Mouse (Mus musculus) right cerebral cortex, adult 2 months (tissue): ENCODE measurements around the gene Ercc8.

Experiments used
- DNase-seq, 2 experiments: peaks; one replicate each; pipeline ENCODE4 v3.0.0; 2021 to 2022; ENCODE audit warnings: low spot score in 2 of 2

Ercc8 gene

DNA sequence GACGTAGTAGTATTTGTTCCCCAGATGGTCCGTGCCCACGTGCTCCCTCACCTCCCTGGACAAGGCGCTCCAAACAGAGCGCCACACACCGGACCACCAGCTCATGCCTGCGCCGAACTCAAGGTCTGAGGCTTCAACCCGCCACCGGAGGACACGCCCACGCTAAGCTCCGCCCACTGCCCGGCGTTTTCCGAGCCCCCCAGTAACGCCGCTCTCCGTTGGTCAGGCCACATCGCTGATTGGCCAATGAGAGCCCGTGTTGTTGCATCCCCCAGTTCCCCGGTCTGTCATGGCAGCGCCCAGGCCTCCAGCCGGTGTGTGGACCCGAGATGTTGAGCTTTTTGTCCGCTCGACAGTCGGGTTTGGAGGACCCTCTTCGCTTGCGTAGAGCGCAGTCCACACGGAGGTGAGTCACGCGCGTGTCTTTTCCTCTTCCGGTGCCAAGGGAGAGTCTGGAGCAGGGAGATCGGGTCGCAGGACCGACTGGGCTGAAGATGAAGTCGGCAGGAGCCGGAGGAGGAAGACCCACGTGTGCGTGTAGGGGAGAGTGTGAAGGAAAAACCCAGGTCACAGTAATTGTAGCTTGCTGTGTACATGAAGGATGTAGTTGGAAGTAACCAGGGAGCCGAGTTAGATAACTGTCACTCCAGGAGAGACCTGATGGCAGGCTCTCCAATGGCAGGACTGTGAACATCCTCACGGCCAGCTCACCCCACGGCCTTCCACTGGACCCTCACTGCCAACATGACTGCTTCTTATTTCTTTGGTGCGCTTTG is at the start of gene Ercc8, which contains the start of gene Ndufaf2:
Gene Ercc8, plus strand, starts transcription at position 267 of the 776 bp plus-strand sequence.
Gene Ndufaf2, minus strand, starts transcription at position 159 of the 776 bp plus-strand sequence.
- peak; percentile 97 for DNase-seq

DNA sequence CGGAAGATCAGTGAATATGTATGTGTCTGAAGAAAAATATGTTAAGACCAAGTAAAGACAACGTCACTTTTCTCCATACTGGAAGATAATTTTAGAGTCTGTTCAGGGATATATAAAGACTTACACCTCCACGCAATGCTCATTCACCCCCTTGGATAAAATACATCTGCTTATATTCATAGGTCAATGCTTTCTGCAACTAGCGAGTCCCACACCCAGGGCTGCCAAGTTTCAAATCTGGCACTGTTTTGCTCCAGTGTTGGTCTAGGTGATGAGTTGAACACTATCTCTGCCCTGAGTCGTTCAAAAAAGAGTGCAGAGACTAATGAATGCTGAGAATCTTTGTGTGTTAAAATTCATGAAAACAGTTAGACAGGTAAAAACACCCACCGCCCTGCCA is 47.6 kb upstream of the Ercc8 start:
- no peak for DNase-seq

DNA sequence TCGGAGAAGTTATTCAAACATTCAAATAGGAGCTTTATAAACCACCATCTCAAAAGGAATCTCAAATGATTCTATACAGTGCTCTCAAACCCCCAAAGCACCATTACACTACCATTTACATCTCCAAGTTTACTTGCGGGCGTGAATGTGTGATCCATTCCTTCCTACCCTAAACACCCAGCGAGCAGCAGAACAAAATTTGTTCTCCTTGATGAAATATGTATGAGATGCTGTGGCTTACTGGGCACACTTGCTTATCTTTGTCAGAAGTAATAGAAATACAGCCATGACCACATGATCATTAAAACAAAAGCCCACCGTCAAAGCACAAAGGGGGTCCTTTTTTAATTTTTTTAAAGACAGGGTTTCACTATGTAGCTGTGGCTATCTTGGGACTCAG is 45.0 kb upstream of the Ercc8 start:
- DNase-seq, result no peak

DNA sequence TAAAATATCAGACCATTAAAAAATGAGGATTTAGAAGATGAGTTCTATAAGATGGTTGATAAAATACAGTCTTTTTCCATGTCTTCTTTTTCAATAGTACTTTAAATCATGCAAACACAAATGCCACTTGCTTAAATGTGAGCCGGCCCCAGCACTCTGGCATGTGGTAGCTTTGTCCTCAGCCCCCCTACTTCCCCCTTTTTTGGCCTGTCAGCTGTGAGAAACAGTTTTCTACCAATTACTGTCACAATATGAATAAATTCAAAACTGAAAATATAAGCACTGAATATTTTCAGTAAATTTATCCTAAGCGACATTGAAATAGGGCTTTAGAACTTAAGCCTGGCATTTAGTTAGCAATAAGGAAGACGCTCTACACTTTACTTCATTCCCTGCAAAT is 44.3 kb upstream of the Ercc8 start:
- DNase-seq, result no peak

DNA sequence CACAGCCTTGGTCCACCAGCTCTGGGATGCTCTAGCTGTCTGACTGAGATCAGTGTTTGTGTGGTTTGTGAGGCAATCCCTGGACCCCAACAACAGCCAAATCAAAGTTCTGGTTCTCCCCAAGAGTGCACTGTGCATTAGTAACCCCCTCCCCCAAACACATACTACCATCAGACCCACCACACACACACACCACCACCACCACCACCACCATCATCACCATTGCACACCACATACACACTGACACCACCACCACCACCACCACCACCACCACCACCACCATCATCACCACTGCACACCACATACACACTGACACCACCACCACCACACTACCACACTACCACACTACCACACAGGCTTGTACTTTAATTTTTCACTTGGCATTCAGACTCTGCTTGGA is 40.9 kb upstream of the Ercc8 start:
- DNase-seq, result no peak

DNA sequence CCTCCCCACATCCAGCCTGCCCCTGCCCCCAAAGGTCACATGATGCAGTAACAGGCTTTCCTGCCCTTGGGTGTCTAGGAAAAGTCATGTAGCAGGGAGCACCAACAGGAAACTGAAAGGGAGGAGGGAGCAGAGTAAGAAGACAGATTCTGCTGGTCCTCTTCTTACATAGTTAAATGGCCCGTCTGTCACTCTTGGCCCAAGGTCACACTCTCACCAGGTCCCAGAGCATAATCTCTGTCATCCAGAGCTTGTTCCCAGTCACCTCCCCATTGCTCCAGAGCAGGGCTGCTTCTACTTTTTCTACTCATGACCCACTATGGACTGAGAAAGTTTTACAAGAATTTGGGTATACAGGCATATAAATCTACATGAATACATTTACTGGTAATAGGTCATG is 40.3 kb upstream of the Ercc8 start:
- DNase-seq, result no peak

DNA sequence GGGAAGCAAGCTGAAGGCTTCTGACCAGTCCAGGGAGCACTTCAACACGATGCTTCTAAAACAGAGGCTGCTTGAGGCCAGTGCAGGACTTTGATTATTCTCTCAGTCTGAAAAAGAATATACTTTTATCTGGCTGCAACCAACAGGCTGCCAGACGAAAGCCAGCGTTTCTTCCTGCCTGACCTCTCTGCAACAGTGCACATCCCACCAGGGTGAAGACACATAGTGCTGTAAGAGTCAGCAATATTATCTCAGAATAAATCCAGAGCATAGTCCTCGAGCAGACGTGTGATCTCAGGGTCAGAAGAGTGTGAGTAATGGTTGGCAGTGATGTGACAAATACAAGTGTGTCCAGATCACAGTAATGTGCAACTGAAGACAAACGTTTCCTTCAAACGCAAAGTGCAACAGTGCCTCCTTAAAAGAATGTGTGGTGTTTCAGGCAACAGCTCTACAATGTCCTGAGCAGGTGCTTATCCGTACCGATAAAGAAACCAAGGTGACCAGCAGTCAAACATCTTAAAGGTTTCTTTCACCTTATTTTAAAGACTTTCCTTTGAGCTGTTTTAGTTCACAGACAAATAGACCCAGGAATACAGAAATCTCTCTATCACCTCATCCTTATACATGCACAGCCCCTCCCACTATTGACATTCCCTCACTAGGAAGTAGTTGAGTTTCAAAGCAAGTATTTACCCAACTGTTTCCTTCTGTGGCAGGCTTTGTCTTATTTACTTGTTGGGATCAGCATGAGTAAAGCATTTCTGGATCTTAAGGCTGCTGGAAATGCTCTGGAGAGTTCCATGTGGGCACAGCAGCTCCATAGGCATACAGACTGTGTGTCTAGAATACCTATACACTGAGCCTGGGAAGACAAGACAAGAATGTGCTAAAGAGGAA is 38.9 kb upstream of the Ercc8 start:
- DNase-seq, result no peak

DNA sequence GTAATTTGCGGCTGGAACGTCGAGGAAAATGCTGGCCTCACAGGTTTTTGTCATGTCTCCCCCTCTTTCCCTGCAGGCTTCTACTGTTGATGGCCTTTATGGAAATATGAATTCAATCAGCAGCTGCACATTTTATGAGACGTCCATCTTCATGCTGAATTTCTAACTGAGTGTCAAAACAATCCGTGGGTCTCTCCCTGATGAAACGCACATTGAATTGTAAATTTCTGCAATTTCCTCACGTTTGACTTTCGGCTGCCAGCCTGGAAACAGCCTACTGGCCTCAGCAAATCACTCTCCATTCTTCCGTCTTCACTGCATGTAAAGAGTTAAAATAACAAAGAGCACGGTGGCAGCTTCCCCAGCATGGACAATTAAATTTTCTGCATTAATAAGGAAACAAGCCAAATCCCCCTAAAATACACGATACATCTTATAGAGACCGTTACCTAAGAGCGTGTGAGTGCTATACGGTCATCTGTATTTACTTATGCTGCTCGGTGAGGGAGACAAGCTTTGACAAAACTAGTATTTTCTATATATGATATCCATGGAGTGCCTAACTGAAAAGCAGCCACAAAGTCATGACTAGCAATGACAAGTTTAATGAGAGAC is 35.3 kb upstream of the Ercc8 start:
- DNase-seq, result no peak

DNA sequence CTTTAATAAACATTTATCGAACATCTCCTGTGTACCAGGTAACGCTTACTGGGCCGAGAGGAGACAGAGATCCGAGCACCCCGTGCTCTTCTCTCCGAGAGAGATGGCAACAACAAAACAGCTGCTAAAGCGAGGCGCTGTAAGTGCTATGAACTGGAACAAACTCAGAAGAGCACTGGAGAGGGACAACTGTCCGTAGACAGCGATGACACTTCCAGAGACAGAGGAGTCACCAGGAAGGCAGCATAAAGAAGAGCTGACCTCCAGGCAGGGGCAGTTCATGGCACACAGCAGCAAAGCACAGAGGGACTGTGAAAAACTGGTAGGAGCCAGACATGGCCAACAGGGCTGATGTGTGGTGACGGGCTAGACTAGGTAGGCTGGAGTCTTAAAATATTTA is 34.4 kb upstream of the Ercc8 start:
- DNase-seq, result no peak

DNA sequence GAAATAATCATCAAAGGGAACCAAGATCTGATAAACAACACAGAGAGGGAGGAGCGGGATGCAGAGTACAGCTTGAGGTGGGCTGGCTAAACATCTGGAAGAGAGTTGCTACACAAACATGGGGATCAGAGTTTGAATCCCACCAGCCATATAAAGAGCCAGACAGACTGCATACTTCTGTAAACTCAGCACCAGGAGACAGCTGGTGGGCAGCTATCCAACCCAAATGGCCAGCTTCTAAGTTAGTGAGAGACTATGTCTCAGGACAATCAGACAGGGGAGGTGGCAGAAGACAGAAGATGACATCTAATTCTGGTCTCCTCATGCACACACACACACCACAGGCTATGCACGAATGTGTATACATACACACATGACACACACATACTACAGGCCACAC is 32.3 kb upstream of the Ercc8 start:
- DNase-seq, result no peak

DNA sequence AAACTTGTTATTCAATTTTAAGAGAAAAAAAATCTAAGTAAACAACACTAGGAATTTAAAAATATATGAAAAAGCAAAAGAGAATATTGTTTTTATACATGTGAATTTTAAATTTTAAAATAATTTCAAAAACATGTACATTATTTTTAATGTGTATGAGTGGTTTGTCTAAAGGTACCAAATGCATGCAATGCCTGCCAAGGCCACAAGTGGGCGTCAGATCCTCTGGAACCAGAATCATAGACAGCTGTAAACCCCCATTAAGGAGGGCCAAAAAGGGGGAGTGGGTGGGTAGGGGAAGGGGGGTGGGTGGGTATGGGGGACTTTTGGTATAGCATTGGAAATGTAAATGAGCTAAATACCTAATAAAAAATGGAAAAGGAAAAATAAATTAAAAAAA is 31.4 kb upstream of the Ercc8 start:
- DNase-seq, result peak in 1 of 2 experiments; percentile 37

DNA sequence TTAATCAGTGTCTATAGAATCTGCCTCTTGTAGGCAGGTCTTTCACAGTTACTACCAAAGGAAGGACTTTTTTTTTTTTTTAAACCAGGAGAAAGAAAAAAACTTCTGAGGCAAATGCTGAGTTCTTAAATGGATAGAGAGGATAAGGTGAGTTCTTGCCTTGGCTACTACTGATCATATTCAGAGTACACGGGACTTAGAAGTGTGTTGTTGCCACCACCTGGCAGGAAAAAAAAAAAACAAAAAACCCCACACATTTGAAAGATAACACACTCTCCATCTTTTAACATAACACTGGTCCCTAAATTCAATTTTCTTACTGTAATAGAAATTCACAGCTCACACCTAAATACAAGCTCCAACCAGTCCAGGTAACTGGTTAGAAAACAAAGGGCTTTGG is 30.6 kb upstream of the Ercc8 start:
- DNase-seq, result no peak

DNA sequence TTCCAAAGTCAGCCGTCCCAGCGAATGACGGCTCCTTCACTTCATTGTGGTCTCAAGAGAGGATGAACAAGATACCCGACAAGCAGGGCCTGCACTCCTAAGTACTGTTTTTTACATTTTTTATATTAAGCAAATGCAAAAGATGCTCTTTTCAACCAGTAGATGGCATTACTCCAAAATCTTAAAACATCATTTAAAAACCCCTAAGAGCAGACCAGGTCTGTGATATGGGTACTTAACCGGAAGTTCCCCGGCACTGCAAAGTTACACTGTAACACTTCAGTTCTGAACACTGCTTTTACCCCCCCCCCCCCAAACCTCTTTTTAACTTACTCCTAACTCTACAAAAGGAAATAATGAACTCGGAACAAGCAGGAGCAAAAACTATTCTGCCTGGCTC is 29.5 kb upstream of the Ercc8 start:
- DNase-seq, result peak in 1 of 2 experiments; percentile 13

DNA sequence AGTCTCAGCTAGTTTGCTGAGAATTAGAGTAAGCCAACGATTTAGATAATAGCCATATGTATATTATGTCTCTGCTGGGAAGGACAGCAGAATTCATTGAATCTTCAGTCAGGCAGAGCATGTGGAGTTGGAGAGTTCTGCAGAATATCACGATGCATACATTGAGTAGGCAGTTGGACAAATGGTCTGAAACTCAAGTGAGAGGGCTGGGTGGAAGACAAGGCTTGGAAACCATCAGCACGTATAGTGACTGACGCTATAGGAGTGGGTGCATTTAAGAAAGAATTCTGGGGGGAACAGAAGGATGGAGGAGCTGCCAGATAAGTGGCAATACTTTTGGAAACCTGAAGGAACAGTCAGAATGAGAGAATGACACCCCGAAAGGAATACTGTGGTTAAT is 27.8 kb upstream of the Ercc8 start:
- DNase-seq, result peak; percentile 34 to 35

DNA sequence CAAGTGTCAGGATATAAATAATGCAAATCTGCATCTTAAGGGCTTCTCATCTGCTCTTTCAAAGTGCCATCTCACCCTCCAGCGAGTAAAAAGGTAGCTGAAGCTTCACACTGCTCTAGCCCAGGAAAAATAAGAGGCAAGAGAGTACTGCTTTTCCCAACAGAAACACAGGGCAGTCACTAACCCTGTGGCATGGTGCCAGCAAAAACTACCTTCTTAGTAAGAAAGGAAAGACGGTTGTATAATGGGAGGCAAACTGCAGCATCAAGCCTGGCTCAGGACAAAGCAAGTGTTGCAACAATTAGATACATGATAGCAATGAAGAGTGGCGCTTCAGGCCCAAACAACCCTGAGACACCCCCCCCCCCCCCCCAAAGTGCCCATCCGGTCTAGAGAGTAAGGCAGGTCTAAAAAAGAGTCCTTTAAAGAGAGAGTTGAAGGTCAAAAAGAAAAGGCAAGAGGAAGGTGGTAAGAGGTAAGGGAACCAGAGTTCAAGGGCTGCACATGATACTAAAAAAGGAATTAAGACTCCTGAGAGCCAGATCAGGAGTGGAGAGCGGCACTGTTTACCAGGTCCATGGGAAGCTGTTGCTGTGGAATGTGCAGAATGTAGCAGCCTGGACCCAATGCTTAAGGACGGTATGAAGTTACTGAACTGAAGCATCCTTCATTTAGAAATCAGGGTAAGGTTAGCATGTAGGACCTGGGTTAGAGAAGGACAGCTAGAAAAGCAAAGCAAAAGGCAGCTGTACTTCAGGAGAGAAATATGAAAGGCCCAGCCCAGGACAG is 26.3 kb upstream of the Ercc8 start:
- DNase-seq, result no peak

DNA sequence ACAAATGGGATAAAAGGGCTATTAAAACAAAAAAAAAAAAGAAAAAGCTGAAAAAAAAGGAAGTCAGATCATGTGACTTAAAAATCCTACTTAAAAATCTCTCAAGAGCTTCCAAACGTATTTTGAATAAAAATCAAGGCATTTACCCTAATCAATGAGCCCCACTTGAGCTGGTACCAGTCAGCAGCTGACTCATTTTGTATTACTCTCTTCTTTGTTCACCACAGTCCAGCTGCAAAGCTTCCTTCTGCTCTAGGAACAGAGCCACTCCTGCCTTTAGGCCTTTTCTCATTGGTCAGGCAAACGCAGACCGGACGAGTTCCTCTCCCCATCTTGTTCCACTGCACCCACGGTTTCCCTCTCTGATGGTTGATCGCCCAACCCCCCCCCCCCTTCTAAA is 22.9 kb upstream of the Ercc8 start:
- no peak for DNase-seq

DNA sequence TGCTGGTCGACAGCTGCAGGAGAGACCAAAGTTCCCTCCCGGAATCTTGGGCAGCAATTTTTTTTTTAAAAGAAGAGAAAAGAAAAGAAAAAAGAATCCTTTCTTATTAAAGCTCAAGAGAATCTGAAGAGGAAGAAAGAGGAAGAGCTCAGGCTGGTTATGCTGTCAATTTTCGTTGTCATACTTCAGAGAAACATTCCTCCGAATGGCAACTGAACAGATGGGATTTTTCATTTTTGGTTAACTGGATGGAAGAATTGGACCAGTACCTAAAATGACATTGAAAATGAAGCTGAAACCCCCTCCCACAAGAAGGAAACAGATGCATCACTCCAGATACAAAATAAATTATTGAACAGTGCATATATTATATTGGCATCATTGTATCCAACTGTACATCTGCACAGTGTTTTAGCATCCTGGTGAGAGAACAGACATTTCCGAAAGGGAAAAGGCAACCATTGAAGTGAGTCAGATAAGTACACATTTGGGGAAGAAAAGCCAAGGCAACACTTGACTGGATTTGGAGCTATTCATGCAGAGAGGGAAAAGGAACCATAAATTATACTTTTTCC is 20.0 kb upstream of the Ercc8 start:
- DNase-seq, result no peak

DNA sequence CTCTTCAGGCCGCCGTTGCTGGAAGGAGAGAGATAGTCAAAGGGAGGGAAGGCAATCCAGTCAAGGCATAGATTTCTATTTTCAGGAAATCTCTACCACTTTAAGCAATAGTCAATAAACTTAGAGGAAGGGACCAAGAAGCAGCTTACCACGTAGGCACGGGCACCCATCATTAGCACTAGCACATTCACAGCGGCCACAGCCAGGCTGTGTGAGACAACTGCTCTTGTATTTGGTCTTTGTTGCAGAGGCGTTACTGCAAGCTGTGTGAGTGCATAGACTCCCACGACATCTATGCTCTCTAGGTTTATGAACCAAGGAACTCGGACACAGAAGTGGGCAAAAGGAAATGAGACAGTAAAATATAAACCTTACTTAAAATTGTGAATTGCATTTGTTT is 14.4 kb upstream of the Ercc8 start:
- no peak for DNase-seq

DNA sequence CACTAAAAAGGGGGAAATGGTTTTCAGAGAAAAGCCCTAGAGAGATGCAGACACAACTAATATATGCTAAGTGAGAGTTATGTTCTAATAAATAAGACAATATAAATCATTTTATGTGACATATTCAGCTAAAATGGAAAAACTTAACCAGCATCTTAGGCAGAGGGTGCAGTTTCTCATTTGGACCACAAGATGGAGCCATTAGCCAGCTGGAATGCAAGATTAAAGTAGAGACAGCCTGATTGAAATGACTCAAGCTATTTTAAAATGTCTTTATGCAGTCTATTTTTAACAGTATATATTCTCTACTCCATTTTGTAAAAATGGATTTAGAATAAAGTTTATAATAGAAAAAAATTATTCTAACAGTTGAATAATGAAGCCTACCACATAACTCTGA is 6.7 kb upstream of the Ercc8 start:
- DNase-seq, result no peak

DNA sequence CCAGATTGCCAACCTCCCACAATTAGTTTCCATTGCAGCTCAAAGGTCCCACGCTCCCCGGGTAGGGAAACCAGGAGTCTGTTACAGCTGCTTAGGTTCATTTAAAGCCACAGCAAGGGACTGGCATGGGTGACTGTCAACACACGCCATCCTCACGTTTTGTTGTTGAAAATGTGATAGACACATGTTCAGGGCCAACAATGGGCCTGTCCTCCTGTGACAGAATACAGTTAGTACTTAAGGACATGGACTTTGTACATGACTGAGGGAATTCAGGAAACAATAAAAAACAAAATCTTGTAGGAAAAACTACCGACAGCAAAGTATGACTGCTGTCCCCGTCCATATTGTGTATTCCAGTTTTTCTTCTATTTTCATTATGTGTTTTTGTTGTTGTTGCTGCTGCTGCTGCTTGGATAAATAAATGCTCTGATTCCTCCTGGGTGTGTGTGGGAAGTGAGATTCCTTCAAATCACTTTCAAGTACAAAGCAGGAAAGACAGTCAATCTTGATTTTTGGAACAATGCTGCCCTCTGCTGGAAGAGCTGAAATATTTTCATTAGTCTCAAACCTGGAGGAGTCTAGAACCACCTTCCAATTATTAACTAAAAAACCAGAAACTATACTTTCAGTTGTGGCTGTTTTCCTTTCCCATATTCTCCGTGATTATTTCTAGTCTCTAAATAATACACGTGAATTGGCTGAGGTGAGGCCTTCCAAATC is 5.7 kb upstream of the Ercc8 start:
- peak; percentile 37 to 76 for DNase-seq

DNA sequence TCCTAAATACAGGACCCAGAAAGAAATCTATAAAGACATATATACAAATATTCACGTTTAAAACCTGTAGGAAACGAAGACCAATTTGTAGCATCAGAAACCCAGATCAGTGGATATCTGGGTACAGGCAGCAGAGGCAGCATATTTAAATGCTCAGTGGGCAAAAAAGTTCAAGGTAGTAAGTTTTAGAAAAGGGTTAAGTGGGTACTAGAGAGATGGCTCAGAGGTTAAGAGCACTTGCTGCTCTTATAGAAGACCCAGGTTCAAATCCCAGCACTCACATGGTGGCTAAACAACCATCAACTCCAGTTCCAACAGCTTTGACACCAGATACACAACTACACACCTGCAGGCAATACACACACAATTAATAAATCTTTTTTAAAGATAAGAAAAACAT is 1.4 kb upstream of the Ercc8 start:
- DNase-seq, result no peak
